Mouse (Mus musculus) spleen, adult 2 months (tissue): ENCODE data around the gene Dnajc10. TPM values are rescaled to one million over a fixed set of nuclear protein-coding genes. Genes with fewer than 3 reads are reported as not detected.

ENCODE experiments used
- DNase-seq, 2 experiments: peaks; one replicate each; pipeline versions ENCODE4 v3.0.0 to v3.0.0-alpha.2; 2012 to 2021; ENCODE audit warnings: low spot score in 2 of 2, low read depth in 1 of 2
- H3K27ac ChIP-seq: fragments of 200-500 bp; 2 replicates; pipeline ENCODE4 v1.5.1; 2012; ENCODE audit warnings: low read length, inconsistent platforms; ENCODE audit not compliant: insufficient read depth
- H3K27me3 ChIP-seq: fragments of 200-500 bp; 2 replicates; pipeline ENCODE4 v1.6.1; 2012; ENCODE audit warnings: mild to moderate bottlenecking, moderate library complexity, low read length, inconsistent platforms; ENCODE audit not compliant: control insufficient read depth, insufficient read depth
- H3K36me3 ChIP-seq: fragments of 200-500 bp; 2 replicates; pipeline ENCODE4 v1.6.1; 2012; ENCODE audit warnings: mild to moderate bottlenecking, low read length, inconsistent platforms; ENCODE audit not compliant: control insufficient read depth, insufficient read depth
- H3K4me1 ChIP-seq: fragments of 200-500 bp; 2 replicates; pipeline ENCODE4 v1.6.1; 2011; ENCODE audit warnings: inconsistent platforms; ENCODE audit not compliant: control insufficient read depth, insufficient read depth, insufficient read length
- H3K4me3 ChIP-seq: fragments of 200-500 bp; 2 replicates; pipeline ENCODE4 v1.5.1; 2011; ENCODE audit warnings: mild to moderate bottlenecking, inconsistent platforms; ENCODE audit not compliant: insufficient read depth, insufficient read length; ENCODE audit errors: extremely low read depth
- CTCF ChIP-seq: fragments of 200-500 bp; IDR thresholded peaks from 2 replicates; pipeline ENCODE4 v1.5.1; 2011; ENCODE audit warnings: mild to moderate bottlenecking, inconsistent platforms; ENCODE audit not compliant: insufficient read depth, insufficient read length, insufficient replicate concordance; ENCODE audit errors: extremely low read depth
- POLR2A ChIP-seq: fragments of 200-500 bp; IDR thresholded peaks from 2 replicates; pipeline ENCODE4 v1.6.1; 2011; ENCODE audit warnings: low read depth, low read length, inconsistent platforms
- WGBS: fragments of 180-500 bp; shearing (Covaris S2); methylation state at CpG from one replicate; pipeline ENCODE4 v1.1.7; 2018; 5-methylcytosine and 5-hydroxymethylcytosine counted together
- polyA plus RNA-seq: library from polyadenylated mRNA; depleted of rRNA; stranded (reverse); fragments of >200 nt; gene quantifications from 2 replicates; pipeline ENCODE4 v1.2.3, GENCODE M21; 2012

The Dnajc10 gene
- polyA plus RNA-seq, 1 experiment: 10.6 TPM

DNA sequence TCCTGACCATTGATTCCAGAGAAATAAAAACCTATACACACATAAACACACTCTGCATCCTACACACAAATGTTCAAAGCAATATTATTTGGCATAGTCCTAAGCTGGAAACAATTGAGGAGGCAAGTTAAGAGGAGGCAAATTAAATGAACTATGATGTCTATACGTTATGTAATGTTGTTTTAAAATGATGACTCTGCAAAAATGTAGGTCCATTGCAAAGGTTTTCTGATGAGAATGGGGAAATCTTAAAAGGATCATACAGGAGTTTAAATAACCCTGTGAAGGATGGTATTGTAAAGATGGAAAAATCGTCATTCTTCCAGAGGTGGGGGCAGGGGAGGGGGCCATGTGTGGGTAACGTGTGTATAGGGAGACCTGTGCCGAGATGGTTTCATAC is 5.5 kb upstream of the Dnajc10 start:
- no peak for DNase-seq
- Histone ChIP-seq H3K36me3 (no peaks in the 10 kb centered on the region), H3K27me3 (no peaks in the 10 kb centered on the region), H3K27ac (no peak overlapping the region), H3K4me3 (no peak overlapping the region), H3K4me1 (no peaks in the 10 kb centered on the region; the same call in 1 of the 2 replicates)
- 78% methylated on average over 4 of the region's 4 CpGs for WGBS
- TF ChIP-seq POLR2A (no peak), CTCF (no peak)

- TF ChIP-seq POLR2A: no peak
- no peak for TF ChIP-seq CTCF
- H3K4me3 ChIP-seq: no peak overlapping the region
- H3K27me3 ChIP-seq: no peaks in the 10 kb centered on the region
- 59% methylated on average over 4 of the region's 4 CpGs for WGBS
- no peak for DNase-seq
- H3K27ac ChIP-seq: no peak overlapping the region
- no peaks in the 10 kb centered on the region for H3K36me3 ChIP-seq
- H3K4me1 ChIP-seq: no peaks in the 10 kb centered on the region; the same call in 1 of the 2 replicates
Observed at GRCm38 (mm10) chr2:80310772-80311171, 4.5 kb upstream of the Dnajc10 start.

DNA sequence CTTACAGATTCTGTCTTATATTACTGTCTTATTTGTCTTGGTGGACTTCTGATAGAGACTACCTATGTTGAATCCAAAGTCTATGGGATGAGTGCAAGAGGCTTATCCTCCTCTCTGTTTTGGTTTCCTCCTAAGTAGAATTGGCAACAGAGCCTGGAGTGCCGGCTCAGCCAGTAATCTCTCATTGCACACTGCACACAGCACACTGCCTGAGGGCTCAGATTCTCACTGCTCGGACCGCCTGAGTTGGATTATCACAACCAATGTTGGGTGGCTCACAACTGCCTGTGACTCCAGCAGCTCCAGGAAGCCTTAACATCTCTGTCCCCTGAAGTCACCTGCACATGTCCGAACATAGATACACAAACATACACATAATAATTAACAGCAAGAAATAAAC is 3.9 kb upstream of the Dnajc10 start:
- Histone ChIP-seq H3K4me3 (no peak overlapping the region), H3K27ac (no peak overlapping the region), H3K27me3 (no peaks in the 10 kb centered on the region), H3K36me3 (no peaks in the 10 kb centered on the region), H3K4me1 (no peaks in the 10 kb centered on the region; the same call in 1 of the 2 replicates)
- WGBS: 81% methylated on average over 4 of the region's 4 CpGs
- TF ChIP-seq POLR2A (no peak), CTCF (no peak)
- no peak for DNase-seq

DNA sequence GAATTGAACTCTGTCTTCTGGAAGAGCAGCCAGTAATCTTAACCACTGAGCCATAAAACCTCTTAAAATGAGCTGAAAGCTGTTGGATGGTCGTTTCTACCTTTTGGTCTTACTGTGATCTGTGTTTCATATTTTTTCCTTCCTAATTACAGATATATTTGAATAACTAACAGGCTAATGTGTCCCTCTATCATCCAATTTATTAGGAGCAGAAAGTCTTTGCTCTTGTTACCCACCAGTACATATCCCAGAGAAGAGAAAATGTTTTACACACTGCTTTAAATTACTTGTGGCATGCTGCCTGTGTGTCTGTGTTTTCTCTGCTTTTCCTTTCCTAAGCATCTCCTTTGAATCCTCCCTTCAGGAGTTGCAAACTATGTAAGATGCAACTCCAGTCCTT is 1.1 kb upstream of the Dnajc10 start:
- H3K4me3 ChIP-seq: no peak overlapping the region
- no peak for DNase-seq
- no peaks in the 10 kb centered on the region; the same call in 1 of the 2 replicates for H3K4me1 ChIP-seq
- TF ChIP-seq CTCF: no peak
- TF ChIP-seq POLR2A: no peak
- H3K36me3 ChIP-seq: peaks cover 3% of the 10 kb centered on the region; the same call in 1 of the 2 replicates
- 14% methylated on average over 1 of the region's 1 CpGs for WGBS
- H3K27ac ChIP-seq: no peak overlapping the region
- H3K27me3 ChIP-seq: no peaks in the 10 kb centered on the region

- no peak for TF ChIP-seq POLR2A
- no peak for TF ChIP-seq CTCF
- H3K27me3 ChIP-seq: no peaks in the 10 kb centered on the region
- no peaks in the 10 kb centered on the region; the same call in 1 of the 2 replicates for H3K4me1 ChIP-seq
- H3K4me3 ChIP-seq: peak overlapping the region; percentile 30; the same call in 1 of the 2 replicates
- H3K27ac ChIP-seq: peak overlapping the region; percentile 88; the same call in 1 of the 2 replicates
- H3K36me3 ChIP-seq: peaks cover 3% of the 10 kb centered on the region
- DNase-seq: no peak
- WGBS: 2% methylated on average over 7 of the region's 7 CpGs
Observed at GRCm38 (mm10) chr2:80314854-80315241, 418 bp upstream of the Dnajc10 start.

DNA sequence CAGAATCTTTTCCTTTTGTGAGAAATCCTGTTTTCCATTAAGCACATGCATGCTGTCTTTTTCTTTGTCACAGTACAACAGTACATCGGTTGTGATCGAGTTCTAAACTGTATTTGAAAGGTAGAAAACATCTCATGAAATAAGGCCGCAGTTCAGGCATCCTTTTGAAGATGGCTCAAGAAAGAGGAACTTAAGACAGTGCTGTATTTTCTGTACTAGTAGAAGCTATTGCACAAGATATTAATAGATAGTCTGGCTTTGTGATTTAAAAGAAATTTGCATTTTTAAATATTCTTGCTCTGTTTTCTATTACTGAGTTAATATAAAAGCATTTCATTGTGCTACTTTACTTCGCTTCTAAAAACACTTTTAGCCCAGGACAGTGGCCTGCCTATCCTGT is 7.6 kb downstream of the Dnajc10 start:
- TF ChIP-seq CTCF (no peak), POLR2A (no peak)
- Histone ChIP-seq H3K4me1 (no peaks in the 10 kb centered on the region), H3K27ac (no peak overlapping the region), H3K4me3 (no peak overlapping the region), H3K36me3 (peaks cover 20% of the 10 kb centered on the region), H3K27me3 (no peaks in the 10 kb centered on the region)
- DNase-seq: no peak
- 97% methylated on average over 4 of the region's 4 CpGs for WGBS

- no peaks in the 10 kb centered on the region for H3K27me3 ChIP-seq
- H3K36me3 ChIP-seq: peaks cover 28% of the 10 kb centered on the region
- DNase-seq: no peak
- TF ChIP-seq CTCF: no peak
- TF ChIP-seq POLR2A: no peak
- no peak overlapping the region for H3K27ac ChIP-seq
- 95% methylated on average over 2 of the region's 2 CpGs for WGBS
- H3K4me1 ChIP-seq: no peaks in the 10 kb centered on the region
- H3K4me3 ChIP-seq: no peak overlapping the region
Observed at GRCm38 (mm10) chr2:80325779-80326178, 10.5 kb downstream of the Dnajc10 start.

- peaks cover 26% of the 10 kb centered on the region for H3K36me3 ChIP-seq
Observed at GRCm38 (mm10) chr2:80327272-80327671, 12.0 kb downstream of the Dnajc10 start.

More at GRCm38 (mm10) chr2:80327272-80327671, 12.0 kb downstream of the Dnajc10 start:
- no peak for DNase-seq
- H3K27ac ChIP-seq: no peak overlapping the region
- H3K4me1 ChIP-seq: no peaks in the 10 kb centered on the region
- H3K4me3 ChIP-seq: no peak overlapping the region
- WGBS: 87% methylated on average over 6 of the region's 6 CpGs
- no peak for TF ChIP-seq POLR2A
- TF ChIP-seq CTCF: no peak
- no peaks in the 10 kb centered on the region for H3K27me3 ChIP-seq
